Mouse (Mus musculus) midbrain, embryonic 11.5 days (tissue): ENCODE measurements around the gene Pgpep1l. TPM values are rescaled to one million over a fixed set of nuclear protein-coding genes. Genes with fewer than 3 reads are reported as not detected.
A peak's percentile ranks its signal among the peaks of the same experiment; 100 is the strongest.

Experiments used
- ATAC-seq: fragments of 200-750 bp; cut with Nextera tagmentation; 2 replicates; pipeline ENCODE4 v1.8.0; 2017; ENCODE audit warnings: moderate TSS enrichment, moderate library complexity; ENCODE audit not compliant: low FRiP score
- DNase-seq: peaks from one replicate; pipeline ENCODE4 v3.0.0; 2015; ENCODE audit warnings: low spot score; ENCODE audit errors: missing footprints
- H3K27ac ChIP-seq: fragments of 300-500 bp; sonication (generic); 2 replicates; pipeline ENCODE4 v1.5.1; 2014; ENCODE audit warnings: low read depth, low read length
- H3K27me3 ChIP-seq: fragments of 300-500 bp; sonication (generic); 2 replicates; pipeline ENCODE4 v1.6.1; 2014; ENCODE audit warnings: mild to moderate bottlenecking, low read length, moderate library complexity, mixed read lengths; ENCODE audit not compliant: control insufficient read depth, insufficient read depth
- H3K36me3 ChIP-seq: fragments of 300-500 bp; sonication (generic); 2 replicates; pipeline ENCODE4 v1.6.1; 2014; ENCODE audit warnings: mild to moderate bottlenecking, low read length, moderate library complexity, mixed read lengths; ENCODE audit not compliant: control insufficient read depth, insufficient read depth
- H3K4me1 ChIP-seq: fragments of 300-500 bp; sonication (generic); 2 replicates; pipeline ENCODE4 v1.6.1; 2014; ENCODE audit warnings: low read length; ENCODE audit not compliant: control insufficient read depth, insufficient read depth
- H3K4me2 ChIP-seq: fragments of 300-500 bp; sonication (generic); 2 replicates; pipeline ENCODE4 v1.6.1; 2014; ENCODE audit warnings: mild to moderate bottlenecking, moderate library complexity
- H3K4me3 ChIP-seq: fragments of 300-500 bp; sonication (generic); 2 replicates; pipeline ENCODE4 v1.5.1; 2014; ENCODE audit warnings: low read depth, low read length
- H3K9ac ChIP-seq: fragments of 300-500 bp; sonication (generic); 2 replicates; pipeline ENCODE4 v1.6.1; 2014; ENCODE audit warnings: low read length
- H3K9me3 ChIP-seq: fragments of 300-500 bp; sonication (generic); 2 replicates; pipeline ENCODE4 v1.6.1; 2016; ENCODE audit warnings: low read length; ENCODE audit not compliant: control insufficient read depth
- WGBS: fragments of 180-500 bp; shearing (Covaris S2); extraction: QIAGEN DNeasy Blood & Tissue Kit; methylation state at CpG from one replicate; pipeline ENCODE4 v1.1.7; 2014; 5-methylcytosine and 5-hydroxymethylcytosine counted together
- polyA plus RNA-seq: library from polyadenylated mRNA; unstranded; fragments of >200 nt; fragmentation: Nextera tagmentation; extraction: Ambion mirVana; gene quantifications from 2 replicates; pipeline ENCODE4 v1.2.1, GENCODE M21; 2014

The Pgpep1l gene
- polyA plus RNA-seq, 1 experiment from 2014 or later, result not detected

- no peak within 1 kb of the TSS for H3K4me2 ChIP-seq
- ATAC-seq (no peak), DNase-seq (peak; percentile 2)
- H3K9me3 ChIP-seq, result no peaks in the 10 kb centered on the region
- peaks cover 8% of the 10 kb centered on the region for H3K4me1 ChIP-seq
- no peak within 1 kb of the TSS for H3K27ac ChIP-seq
- no peak within 1 kb of the TSS for H3K4me3 ChIP-seq
- H3K36me3 ChIP-seq, result no peaks in the 10 kb centered on the region
- no peak within 1 kb of the TSS for H3K9ac ChIP-seq
- H3K27me3 ChIP-seq, result peaks cover 8% of the 10 kb centered on the region; the same call in 1 of the 2 replicates
These were observed 9.5 kb upstream of the Pgpep1l start, which contains the start of gene Fam169b for GRCm38 (mm10) chr7:68273515-68273914. Gene Fam169b (plus strand): TSS chr7:68273839.

GRCm38 (mm10) chr7:68272607-68273006 is 8.6 kb upstream of the Pgpep1l start:
- 91% methylated on average over 10 of the region's 10 CpGs for WGBS
- H3K27ac ChIP-seq, result no peak overlapping the region
- DNase-seq (no peak), ATAC-seq (no peak)
- no peak overlapping the region for H3K4me2 ChIP-seq
- no peak overlapping the region for H3K4me3 ChIP-seq
- peaks cover 8% of the 10 kb centered on the region; the same call in 1 of the 2 replicates for H3K27me3 ChIP-seq
- no peaks in the 10 kb centered on the region for H3K9me3 ChIP-seq
- H3K4me1 ChIP-seq, result peaks cover 8% of the 10 kb centered on the region
- H3K9ac ChIP-seq, result no peak overlapping the region
- H3K36me3 ChIP-seq, result no peaks in the 10 kb centered on the region

- no peak overlapping the region for H3K4me3 ChIP-seq
- no peak overlapping the region for H3K9ac ChIP-seq
- peaks cover 8% of the 10 kb centered on the region; the same call in 1 of the 2 replicates for H3K27me3 ChIP-seq
- H3K36me3 ChIP-seq, result no peaks in the 10 kb centered on the region
- no peak overlapping the region for H3K4me2 ChIP-seq
- ATAC-seq (no peak), DNase-seq (peak; percentile 26)
- peaks cover 8% of the 10 kb centered on the region for H3K4me1 ChIP-seq
- no peaks in the 10 kb centered on the region for H3K9me3 ChIP-seq
- WGBS, result 88% methylated on average over 6 of the region's 6 CpGs
- no peak overlapping the region for H3K27ac ChIP-seq
These were observed 7.8 kb upstream of the Pgpep1l start for GRCm38 (mm10) chr7:68271816-68272215.

GRCm38 (mm10) chr7:68270551-68270950 is 6.5 kb upstream of the Pgpep1l start:
- DNase-seq (no peak), ATAC-seq (no peak)
- Histone ChIP-seq H3K9ac (no peak overlapping the region), H3K4me2 (no peak overlapping the region), H3K9me3 (no peaks in the 10 kb centered on the region), H3K36me3 (no peaks in the 10 kb centered on the region), H3K27me3 (peaks cover 2% of the 10 kb centered on the region; the same call in 1 of the 2 replicates), H3K4me3 (no peak overlapping the region), H3K27ac (no peak overlapping the region), H3K4me1 (no peaks in the 10 kb centered on the region)
- 80% methylated on average over 4 of the region's 4 CpGs for WGBS

- no peak overlapping the region for H3K27ac ChIP-seq
- peaks cover 4% of the 10 kb centered on the region; the same call in 1 of the 2 replicates for H3K27me3 ChIP-seq
- H3K9me3 ChIP-seq, result no peaks in the 10 kb centered on the region
- peaks cover 3% of the 10 kb centered on the region; the same call in 1 of the 2 replicates for H3K4me1 ChIP-seq
- DNase-seq (peak; percentile 83), ATAC-seq (no peak)
- H3K4me2 ChIP-seq, result no peak overlapping the region
- 56% methylated on average over 6 of the region's 6 CpGs for WGBS
- H3K4me3 ChIP-seq, result no peak overlapping the region
- H3K36me3 ChIP-seq, result no peaks in the 10 kb centered on the region
- H3K9ac ChIP-seq, result no peak overlapping the region
These were observed 2.7 kb upstream of the Pgpep1l start for GRCm38 (mm10) chr7:68266691-68267090.

GRCm38 (mm10) chr7:68265391-68265790 is 1.4 kb upstream of the Pgpep1l start:
- WGBS, result 34% methylated on average over 7 of the region's 7 CpGs
- ATAC-seq (no peak), DNase-seq (no peak)

GRCm38 (mm10) chr7:68264531-68264930 is 498 bp upstream of the Pgpep1l start:
- H3K9ac ChIP-seq, result no peak overlapping the region
- H3K36me3 ChIP-seq, result no peaks in the 10 kb centered on the region
- peaks cover 4% of the 10 kb centered on the region; the same call in 1 of the 2 replicates for H3K27me3 ChIP-seq
- H3K4me3 ChIP-seq, result no peak overlapping the region
- no peak overlapping the region for H3K27ac ChIP-seq
- ATAC-seq (no peak), DNase-seq (peak; percentile 86)
- peak overlapping the region; percentile 46; the same call in 1 of the 2 replicates for H3K4me2 ChIP-seq
- H3K4me1 ChIP-seq, result peaks cover 3% of the 10 kb centered on the region; the same call in 1 of the 2 replicates
- 23% methylated on average over 14 of the region's 14 CpGs for WGBS
- no peaks in the 10 kb centered on the region for H3K9me3 ChIP-seq

More at GRCm38 (mm10) chr7:68265391-68265790, 1.4 kb upstream of the Pgpep1l start:
- Histone ChIP-seq H3K9me3 (no peaks in the 10 kb centered on the region), H3K4me2 (no peak overlapping the region), H3K4me3 (no peak overlapping the region), H3K4me1 (peaks cover 3% of the 10 kb centered on the region; the same call in 1 of the 2 replicates), H3K27ac (no peak overlapping the region), H3K36me3 (no peaks in the 10 kb centered on the region), H3K27me3 (peaks cover 4% of the 10 kb centered on the region; the same call in 1 of the 2 replicates), H3K9ac (no peak overlapping the region)

- DNase-seq, result peak; percentile 56
- 57% methylated on average over 8 of the region's 8 CpGs for WGBS
- Histone ChIP-seq H3K36me3 (no peaks in the 10 kb centered on the region), H3K4me3 (peak overlapping the region; percentile 22), H3K4me2 (peak overlapping the region; percentile 46), H3K9me3 (no peaks in the 10 kb centered on the region), H3K4me1 (peaks cover 3% of the 10 kb centered on the region; the same call in 1 of the 2 replicates), H3K27ac (no peak overlapping the region), H3K9ac (no peak overlapping the region), H3K27me3 (peaks cover 4% of the 10 kb centered on the region; the same call in 1 of the 2 replicates)
- ATAC-seq, result no peak
These were observed 546 bp downstream of the Pgpep1l start for GRCm38 (mm10) chr7:68263346-68264027.

GRCm38 (mm10) chr7:68262612-68263200 is 1.3 kb downstream of the Pgpep1l start:
- peak; percentile 74 for DNase-seq
- no peak overlapping the region for H3K9ac ChIP-seq
- H3K4me1 ChIP-seq, result peaks cover 3% of the 10 kb centered on the region; the same call in 1 of the 2 replicates
- no peaks in the 10 kb centered on the region for H3K9me3 ChIP-seq
- no peak overlapping the region for H3K27ac ChIP-seq
- no peak for ATAC-seq
- peaks cover 4% of the 10 kb centered on the region; the same call in 1 of the 2 replicates for H3K27me3 ChIP-seq
- WGBS, result 76% methylated on average over 8 of the region's 8 CpGs
- H3K4me3 ChIP-seq, result no peak overlapping the region
- no peak overlapping the region for H3K4me2 ChIP-seq
- H3K36me3 ChIP-seq, result no peaks in the 10 kb centered on the region
